Mouse (Mus musculus) splenic B cell, adult 2 months (primary cell): ENCODE results near the gene Sept9.

Experiments
- DNase-seq: peaks from one replicate; pipeline ENCODE4 v3.0.0-alpha.2; 2011; ENCODE audit warnings: low read depth, low spot score
- H3K27me3 ChIP-seq: 2 replicates; pipeline ENCODE4 v1.6.1; 2012; ENCODE audit warnings: mild to moderate bottlenecking, low read length, moderate library complexity, mixed read lengths; ENCODE audit not compliant: control insufficient read depth, poor library complexity, insufficient read depth, severe bottlenecking
- H3K36me3 ChIP-seq: 2 replicates; pipeline ENCODE4 v1.6.1; 2012; ENCODE audit warnings: mild to moderate bottlenecking, low read length, moderate library complexity, mixed read lengths; ENCODE audit not compliant: control insufficient read depth, poor library complexity, insufficient read depth, severe bottlenecking

The Sept9 gene

GRCm38 (mm10) chr11:117168278-117169087 is 31.0 kb upstream of the Sept9 start:
- no peak for DNase-seq
- Histone ChIP-seq H3K27me3 (no peaks in the 10 kb centered on the region), H3K36me3 (no peaks in the 10 kb centered on the region)

- Histone ChIP-seq H3K27me3 (no peaks in the 10 kb centered on the region), H3K36me3 (no peaks in the 10 kb centered on the region)
- DNase-seq: no peak
These were observed 30.3 kb upstream of the Sept9 start for GRCm38 (mm10) chr11:117169088-117169635.

- Histone ChIP-seq H3K36me3 (no peaks in the 10 kb centered on the region), H3K27me3 (no peaks in the 10 kb centered on the region)
- no peak for DNase-seq
These were observed 29.5 kb upstream of the Sept9 start for GRCm38 (mm10) chr11:117169801-117170565.

GRCm38 (mm10) chr11:117174098-117174892 is 25.2 kb upstream of the Sept9 start:
- no peak for DNase-seq
- Histone ChIP-seq H3K36me3 (no peaks in the 10 kb centered on the region), H3K27me3 (no peaks in the 10 kb centered on the region)

- Histone ChIP-seq H3K27me3 (no peaks in the 10 kb centered on the region), H3K36me3 (no peaks in the 10 kb centered on the region)
- DNase-seq: peak; percentile 65
These were observed 24.5 kb upstream of the Sept9 start for GRCm38 (mm10) chr11:117174924-117175323.

- no peak for DNase-seq
- Histone ChIP-seq H3K36me3 (no peaks in the 10 kb centered on the region), H3K27me3 (no peaks in the 10 kb centered on the region)
These were observed 24.0 kb upstream of the Sept9 start for GRCm38 (mm10) chr11:117175472-117175871.

- H3K27me3 ChIP-seq: no peaks in the 10 kb centered on the region
- H3K36me3 ChIP-seq: no peaks in the 10 kb centered on the region
- DNase-seq: peak; percentile 71
These were observed 23.2 kb upstream of the Sept9 start for GRCm38 (mm10) chr11:117176304-117176703.

GRCm38 (mm10) chr11:117176900-117177299 is 22.6 kb upstream of the Sept9 start:
- DNase-seq: no peak
- H3K36me3 ChIP-seq: no peaks in the 10 kb centered on the region
- no peaks in the 10 kb centered on the region for H3K27me3 ChIP-seq

- H3K36me3 ChIP-seq: no peaks in the 10 kb centered on the region
- DNase-seq: peak; percentile 90
- H3K27me3 ChIP-seq: no peaks in the 10 kb centered on the region
These were observed 22.0 kb upstream of the Sept9 start for GRCm38 (mm10) chr11:117177303-117177979.

GRCm38 (mm10) chr11:117179902-117180301 is 19.6 kb upstream of the Sept9 start:
- Histone ChIP-seq H3K27me3 (no peaks in the 10 kb centered on the region; the same call in 1 of the 2 replicates), H3K36me3 (no peaks in the 10 kb centered on the region)
- peak; percentile 37 for DNase-seq

GRCm38 (mm10) chr11:117182808-117183207 is 16.7 kb upstream of the Sept9 start:
- no peaks in the 10 kb centered on the region; the same call in none of the 2 replicates for H3K27me3 ChIP-seq
- no peak for DNase-seq
- H3K36me3 ChIP-seq: no peaks in the 10 kb centered on the region

GRCm38 (mm10) chr11:117183299-117183698 is 16.2 kb upstream of the Sept9 start:
- no peak for DNase-seq
- no peaks in the 10 kb centered on the region for H3K36me3 ChIP-seq
- no peaks in the 10 kb centered on the region; the same call in none of the 2 replicates for H3K27me3 ChIP-seq

- H3K27me3 ChIP-seq: no peaks in the 10 kb centered on the region; the same call in none of the 2 replicates
- no peak for DNase-seq
- H3K36me3 ChIP-seq: no peaks in the 10 kb centered on the region
These were observed 15.6 kb upstream of the Sept9 start for GRCm38 (mm10) chr11:117183841-117184240.
